Mouse (Mus musculus): ENCODE measurements at regions not wholly inside any gene's neighbourhood (a gene's known extent, or its start where the extent isn't known, plus 50 kb on each side); places are given as distances from the start of the nearest gene placed in this dataset.

DNA sequence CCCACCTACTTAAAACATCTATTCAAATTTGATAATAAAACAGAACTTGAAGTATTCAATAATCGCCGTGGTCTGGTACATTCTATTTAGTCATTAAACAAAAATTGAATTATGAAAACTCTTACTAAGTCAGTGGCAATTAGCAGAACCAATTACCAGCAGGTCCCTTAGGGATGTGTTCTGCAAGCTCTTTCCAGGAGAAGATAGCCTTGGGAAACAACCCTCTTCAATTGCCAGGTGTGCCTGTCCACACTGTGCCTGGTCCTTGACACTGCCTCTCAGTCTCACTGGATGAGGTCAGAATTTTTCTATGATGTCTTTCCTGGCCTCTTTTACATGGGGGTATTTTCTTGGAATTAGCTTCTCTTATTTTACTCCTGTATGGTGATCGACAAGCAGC is 195.1 kb upstream of the Sox11 start:
- no peak for ATAC-seq (replicated peaks; ENCODE audit: low FRiP score, low TSS enrichment, poor library complexity, severe bottlenecking)

DNA sequence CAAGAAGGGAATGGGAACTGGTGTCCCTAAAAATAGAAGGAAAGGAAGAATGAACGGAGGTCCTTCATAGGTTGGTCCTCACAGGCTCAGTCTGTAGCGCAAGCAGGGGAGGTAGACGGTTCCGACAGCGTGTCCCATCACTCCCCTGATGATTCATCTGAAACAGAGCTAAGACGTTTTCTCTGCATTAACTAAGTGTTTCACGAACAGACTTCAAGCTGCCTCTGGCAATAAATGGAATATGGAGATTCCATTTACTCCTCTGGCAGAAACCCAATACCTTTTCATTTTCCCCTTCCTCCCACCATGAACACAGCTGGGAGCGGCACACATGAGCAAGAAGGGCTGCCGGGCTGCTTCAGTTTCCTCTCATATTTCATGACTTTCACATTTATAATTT is 194.6 kb upstream of the Sox11 start:
- ATAC-seq (replicated peaks; ENCODE audit: low FRiP score, low TSS enrichment, poor library complexity, severe bottlenecking), result no peak

DNA sequence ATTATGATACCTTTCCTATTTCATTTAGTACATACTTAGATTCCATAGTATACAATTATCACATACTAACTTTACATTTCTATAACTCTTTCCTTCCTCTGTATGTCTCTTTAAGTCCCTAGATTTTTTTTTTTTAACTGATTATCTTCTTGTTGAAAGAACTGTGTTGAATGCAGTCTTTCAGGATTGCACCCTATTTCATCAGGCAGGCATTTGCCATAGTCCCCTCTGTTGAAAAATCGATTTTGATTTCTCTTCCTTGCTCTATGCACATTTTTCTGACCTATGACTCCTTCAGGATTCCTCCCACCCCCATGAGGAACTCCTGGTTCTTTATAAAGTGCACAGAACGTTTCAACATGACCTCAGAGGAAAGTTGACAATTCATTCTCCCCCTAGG is 183.2 kb upstream of the Sox11 start:
- ATAC-seq (replicated peaks; ENCODE audit: low FRiP score, low TSS enrichment, poor library complexity, severe bottlenecking), result no peak

DNA sequence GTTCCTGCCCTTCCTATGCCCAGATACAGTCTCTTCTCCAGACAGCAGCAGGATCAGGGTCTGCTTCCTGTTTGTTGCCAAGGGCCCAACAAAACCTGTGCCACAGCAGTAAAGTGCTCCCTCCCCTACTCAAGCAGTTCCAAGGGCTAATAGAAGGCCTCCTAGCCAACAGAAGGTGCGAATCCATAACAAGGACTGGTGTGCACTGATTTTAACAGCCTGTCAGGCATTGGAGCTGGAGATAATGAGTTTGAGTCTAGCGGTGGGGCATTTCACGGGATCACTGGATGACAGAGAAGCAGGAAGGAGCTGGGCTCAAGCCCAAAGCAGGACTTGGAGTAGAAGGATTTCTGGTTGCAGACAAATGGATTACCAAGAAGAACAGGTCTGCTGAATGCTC is 170.9 kb upstream of the Sox11 start:
- no peak for ATAC-seq (replicated peaks; ENCODE audit: low FRiP score, low TSS enrichment, poor library complexity, severe bottlenecking)

DNA sequence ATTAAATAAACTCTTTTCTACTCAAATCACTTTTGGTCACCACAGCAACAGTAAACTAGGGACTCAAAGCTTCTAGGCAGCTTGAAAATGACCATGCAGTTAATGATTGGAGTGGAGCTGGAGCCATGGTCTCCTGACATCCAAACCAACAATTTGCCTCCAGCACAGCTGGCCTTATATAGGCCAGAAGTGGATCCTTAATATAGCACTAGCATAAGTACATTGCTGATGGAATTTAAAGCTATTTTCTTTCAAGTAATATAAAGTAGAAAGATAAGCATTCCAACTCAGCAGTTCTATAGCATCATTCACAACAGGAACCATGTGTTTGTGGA is 165.8 kb upstream of the Sox11 start:
- ATAC-seq (replicated peaks; ENCODE audit: low FRiP score, low TSS enrichment, poor library complexity, severe bottlenecking), result no peak

DNA sequence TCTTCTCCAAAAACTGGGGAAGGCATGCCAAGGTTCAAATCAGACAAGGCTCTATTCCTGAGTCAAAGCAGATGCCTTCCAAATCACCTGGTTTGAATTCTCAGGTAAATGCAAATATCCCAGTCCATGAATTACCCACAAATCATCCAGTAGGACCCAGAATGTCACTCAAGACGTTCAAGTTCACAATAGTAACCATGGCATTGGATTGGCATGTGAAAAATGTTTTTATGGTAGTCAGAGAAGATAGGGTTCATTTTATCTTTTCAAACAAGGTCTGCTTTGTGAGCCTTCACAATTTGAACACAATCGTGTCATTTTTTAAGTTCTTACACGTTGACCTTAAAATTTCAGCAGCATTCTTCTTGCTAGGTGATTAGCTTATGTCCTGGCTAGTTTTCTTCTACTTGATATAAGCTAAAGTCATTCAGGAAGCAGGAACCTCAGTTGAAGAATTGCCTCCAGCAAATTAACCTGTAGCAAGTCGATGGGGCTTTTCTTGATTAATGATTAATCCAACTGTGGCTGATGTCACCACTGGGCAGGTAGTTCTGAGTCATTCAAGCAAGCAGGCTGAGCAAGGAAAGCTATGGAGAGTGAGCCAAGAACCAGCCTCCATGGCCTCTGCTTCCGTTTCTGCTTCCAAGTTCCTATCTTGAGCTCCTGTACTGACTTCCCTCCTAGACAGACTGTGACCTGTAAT is 165.3 kb upstream of the Sox11 start:
- no peak for ATAC-seq (replicated peaks; ENCODE audit: low FRiP score, low TSS enrichment, poor library complexity, severe bottlenecking)

DNA sequence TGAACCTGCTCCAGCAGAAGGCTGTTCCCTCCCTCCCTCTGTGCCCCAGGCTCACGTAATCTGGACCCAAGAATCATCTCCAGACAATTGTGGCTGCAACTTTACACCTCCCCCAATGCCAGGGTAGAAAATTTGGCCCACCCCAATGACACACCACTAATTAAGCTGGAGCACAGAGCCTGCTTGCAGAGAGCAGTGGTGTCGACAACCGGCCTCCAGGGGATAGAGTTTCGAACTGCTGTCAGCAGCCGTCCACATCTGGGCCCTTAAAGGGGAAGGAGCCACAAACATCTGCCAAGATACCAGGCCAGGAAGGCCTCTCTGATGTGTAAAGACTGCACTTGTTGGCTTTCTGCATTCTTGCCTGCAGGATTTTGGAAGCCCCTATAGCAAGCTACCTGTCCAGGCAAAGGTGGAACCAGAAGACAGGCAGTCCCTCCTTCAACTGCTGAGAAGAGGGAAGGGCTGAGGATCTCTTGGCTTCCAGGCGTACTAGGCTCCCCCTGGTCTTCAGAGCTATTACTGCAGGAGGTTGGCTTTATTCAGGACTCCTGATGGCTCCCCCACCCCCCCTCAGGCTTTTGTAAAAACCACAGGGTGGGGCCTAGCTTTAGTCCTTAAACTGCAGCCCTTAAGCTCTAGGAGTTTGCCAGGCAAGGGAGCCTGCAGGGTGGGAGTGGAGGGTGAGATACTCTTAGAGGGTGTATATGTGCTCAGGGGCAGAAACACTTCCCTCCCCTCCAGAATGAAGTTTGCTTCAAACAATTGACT is 160.5 kb upstream of the Sox11 start:
- no peak for ATAC-seq (replicated peaks; ENCODE audit: low FRiP score, low TSS enrichment, poor library complexity, severe bottlenecking)

DNA sequence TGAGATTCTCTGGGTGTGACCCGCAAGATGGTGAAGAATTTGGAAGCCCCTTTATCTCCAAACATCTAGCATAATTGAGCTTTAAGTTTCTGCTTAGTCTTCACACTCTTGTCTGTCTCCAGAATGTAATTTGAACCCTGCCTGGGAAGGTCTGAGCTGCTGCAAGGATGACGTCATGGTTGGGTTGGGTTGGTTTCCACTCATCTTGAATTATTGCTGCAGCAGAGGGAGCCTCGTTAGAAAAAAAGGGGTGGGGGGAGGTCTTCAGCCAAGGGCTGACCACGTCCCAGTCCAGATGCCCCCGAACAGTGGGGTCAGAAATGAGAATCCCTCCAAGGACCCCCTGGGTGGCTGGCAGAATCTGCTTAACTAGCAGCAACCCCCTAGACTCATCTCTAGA is 158.1 kb upstream of the Sox11 start:
- no peak for ATAC-seq (replicated peaks; ENCODE audit: low FRiP score, low TSS enrichment, poor library complexity, severe bottlenecking)

DNA sequence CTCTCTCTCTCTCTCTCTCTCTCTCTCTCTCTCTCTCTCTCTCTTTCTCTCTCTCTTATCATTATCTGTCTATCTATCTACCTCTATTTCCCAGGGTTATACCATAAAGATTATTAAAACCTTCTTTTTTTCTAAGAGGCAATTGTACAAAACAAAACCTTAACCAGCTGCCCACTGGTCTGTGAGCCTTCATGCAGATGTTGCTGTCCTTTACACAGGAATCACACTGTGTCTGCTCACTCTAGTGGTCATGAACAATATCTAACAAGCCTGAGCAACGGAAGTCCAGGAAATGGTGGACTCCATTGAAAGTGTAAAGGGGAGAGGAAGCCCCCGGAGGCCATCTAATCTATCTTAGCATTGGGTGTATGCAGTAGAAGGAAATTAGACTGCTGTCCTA is 156.9 kb upstream of the Sox11 start:
- no peak for ATAC-seq (replicated peaks; ENCODE audit: low FRiP score, low TSS enrichment, poor library complexity, severe bottlenecking)

DNA sequence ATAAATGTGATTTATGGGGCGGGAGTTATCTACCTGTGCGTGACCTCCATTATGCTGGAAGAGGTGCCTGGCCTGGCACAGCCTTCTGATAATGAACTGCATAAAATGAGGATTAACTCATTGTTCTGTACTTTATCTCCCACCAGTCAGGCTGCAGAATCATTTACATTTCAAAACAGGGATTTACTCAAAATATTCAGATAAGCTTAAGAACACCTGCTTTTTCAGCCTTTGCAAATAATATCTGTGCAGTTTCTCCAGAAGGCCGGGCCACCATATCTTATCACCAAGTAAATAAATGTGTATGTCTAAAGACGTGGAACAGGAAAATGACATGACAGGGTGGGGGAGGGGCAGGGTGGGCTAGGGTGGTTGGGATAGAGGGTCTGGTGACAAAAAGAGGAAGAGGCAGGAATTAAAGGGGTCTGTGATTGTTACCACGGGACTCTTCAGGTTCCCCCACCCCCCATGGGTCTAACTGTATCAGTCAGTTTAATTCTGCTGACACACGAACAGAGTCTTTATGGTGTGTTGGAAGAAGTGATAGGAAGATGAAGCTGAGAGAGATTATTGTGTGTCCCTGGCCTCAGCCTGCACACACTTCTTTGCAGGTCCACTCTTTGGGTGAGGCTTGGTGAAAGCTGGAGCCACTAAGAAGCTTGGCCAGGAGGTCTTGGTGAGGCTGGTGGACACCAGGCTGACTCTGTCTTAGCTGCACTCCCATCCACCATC is 154.6 kb upstream of the Sox11 start:
- ATAC-seq (replicated peaks; ENCODE audit: low FRiP score, low TSS enrichment, poor library complexity, severe bottlenecking), result no peak

DNA sequence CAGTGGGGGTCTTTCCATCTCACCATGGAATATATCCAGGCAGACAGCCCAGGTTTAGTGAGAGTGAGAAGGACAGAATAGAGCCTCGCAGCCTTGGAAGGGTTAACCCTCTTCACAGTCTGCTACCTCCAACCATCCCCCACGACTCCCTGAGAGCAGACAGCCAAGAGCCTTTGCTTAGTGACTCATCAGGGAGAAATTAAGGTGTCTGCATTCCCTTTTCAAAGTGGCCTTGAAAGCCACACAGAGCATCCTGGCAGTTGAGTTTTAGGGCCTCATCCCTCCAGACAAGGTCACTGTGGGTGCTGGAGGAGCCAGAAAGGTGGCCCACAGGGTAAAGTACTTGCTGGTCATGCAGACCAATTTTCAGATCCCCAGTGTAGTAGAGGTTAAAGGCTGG is 149.9 kb upstream of the Sox11 start:
- ATAC-seq (replicated peaks; ENCODE audit: low FRiP score, low TSS enrichment, poor library complexity, severe bottlenecking), result no peak

DNA sequence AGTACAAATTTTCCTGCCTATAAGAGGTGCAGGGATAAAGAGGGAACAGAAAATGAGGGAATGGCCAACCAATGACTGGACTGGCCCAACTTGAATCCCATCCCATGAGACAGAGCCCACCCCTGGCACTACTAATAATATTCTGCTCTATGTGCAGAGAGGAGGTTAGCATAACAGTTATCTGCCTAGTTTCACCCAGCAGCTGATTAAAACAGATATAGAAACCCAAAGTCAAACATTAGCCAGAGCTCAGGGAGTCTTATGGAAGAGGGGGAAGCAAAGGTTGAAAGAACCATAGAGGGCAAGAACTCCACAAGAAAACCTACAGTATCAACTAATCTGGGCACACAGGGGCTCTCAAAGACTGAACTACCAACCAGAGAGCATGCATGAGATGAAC is 138.9 kb upstream of the Sox11 start:
- no peak for ATAC-seq (replicated peaks; ENCODE audit: low FRiP score, low TSS enrichment, poor library complexity, severe bottlenecking)

DNA sequence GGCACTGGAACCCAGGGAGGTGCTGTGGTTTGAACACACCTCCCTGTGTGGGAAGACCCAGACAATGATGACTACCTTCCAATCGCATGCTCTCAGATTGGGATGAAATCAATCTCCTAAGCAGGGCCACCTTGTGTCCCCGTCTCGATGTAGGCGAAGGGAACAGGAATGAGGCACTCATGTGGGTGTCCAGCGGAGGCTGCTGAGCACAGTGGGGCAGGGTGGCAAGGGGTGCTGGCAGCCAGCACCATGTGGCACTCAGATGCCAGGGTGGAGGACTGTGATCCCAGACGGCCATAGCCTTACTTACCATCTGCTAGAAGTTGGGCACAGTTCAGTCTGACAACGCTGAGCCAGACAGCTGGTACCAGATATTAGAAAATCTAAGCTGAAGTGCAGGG is 137.2 kb upstream of the Sox11 start:
- ATAC-seq (replicated peaks; ENCODE audit: low FRiP score, low TSS enrichment, poor library complexity, severe bottlenecking), result no peak

DNA sequence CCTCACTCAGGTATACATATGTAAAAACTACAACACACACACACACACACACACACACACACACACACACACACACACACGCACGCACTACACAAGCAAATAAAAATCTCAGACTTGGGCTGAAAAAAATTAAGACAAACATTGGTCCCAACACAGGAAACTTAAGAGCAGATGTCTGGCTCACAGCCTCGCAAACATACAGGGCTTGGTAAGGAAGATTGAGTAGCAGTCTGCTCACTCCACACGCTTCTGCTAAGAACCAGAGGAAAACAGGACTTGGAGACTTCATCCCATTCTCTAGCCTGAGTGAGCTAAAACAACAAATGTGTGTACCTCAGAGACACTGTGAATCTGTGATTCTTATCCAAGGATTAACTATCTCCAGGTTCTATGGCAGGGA is 132.3 kb upstream of the Sox11 start:
- ATAC-seq (replicated peaks; ENCODE audit: low FRiP score, low TSS enrichment, poor library complexity, severe bottlenecking), result no peak

DNA sequence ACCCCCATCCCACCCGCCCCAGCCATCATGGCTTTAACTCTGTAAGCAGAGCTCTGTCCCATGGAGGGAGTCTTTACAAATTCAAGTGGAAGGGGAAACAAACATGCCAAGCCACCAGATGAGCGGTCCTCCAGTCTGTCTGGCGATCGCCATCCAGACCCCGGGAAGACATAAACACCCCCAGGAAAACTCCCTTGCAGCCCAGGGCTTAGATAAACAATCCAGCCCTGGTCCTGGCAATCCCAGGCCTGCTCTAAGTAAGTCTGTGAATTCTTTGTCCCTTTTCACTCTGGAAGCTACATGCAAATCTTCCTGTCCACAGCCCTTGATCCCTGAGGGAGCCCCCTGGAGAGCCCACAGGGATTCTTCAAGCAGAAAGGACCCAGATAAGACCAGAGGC is 129.2 kb upstream of the Sox11 start:
- ATAC-seq (replicated peaks; ENCODE audit: low FRiP score, low TSS enrichment, poor library complexity, severe bottlenecking), result no peak

DNA sequence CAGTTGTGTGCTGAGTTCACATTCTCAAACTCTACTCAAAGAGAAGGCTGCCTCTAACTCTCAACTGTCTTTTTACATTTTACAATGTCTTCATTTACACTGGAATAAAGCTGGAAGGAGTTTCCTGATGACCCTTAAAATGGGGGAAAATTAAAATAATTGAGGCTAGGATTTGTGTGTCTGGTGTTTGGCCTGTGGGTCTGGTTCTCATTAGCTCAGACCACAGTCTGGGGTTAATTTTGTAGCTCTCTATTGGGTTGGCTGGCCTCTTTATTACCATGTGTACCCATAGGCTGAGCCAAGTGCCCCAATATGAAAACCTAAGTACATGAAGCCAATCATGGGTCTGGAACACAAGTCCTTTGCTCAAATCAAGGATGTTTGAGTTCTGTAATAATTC is 128.0 kb upstream of the Sox11 start:
- no peak for ATAC-seq (replicated peaks; ENCODE audit: low FRiP score, low TSS enrichment, poor library complexity, severe bottlenecking)

DNA sequence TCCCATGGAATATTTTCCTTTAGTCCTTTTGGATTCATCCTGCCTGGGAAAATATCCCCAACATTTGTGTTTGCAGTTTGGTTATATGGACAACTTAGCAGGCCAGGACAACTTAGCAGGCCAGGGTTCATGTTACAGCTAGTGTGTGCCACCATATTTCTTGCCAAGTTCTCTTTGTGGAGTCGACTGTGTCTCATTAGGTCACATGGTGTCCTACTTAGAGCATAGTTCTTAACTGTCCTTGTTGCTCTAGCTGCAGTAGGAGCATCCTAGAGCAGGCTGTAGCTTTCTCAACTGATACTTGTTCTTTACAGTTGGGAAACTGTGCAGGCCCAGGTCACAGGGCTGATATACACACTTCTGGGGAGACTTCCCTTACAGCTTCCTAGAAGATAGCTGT is 126.4 kb upstream of the Sox11 start:
- no peak for ATAC-seq (replicated peaks; ENCODE audit: low FRiP score, low TSS enrichment, poor library complexity, severe bottlenecking)

DNA sequence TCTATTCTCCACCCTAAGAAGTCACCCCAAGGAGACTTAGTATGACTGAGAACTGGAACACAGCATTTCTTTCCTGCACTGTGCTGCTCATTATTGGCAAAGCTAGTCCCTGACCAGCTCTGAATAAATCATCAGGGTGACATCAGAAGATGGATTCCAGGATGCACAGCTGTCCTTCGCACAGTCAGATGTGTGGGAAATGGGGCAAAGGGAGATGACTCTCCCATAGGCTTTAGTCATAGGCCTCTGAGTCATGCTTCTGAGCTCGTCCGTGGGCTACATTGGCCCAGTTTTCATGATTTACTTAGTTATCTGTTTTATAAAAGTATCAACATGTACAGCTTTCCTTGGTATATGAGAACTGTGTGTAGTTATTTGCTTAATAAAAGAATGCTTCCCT is 125.8 kb upstream of the Sox11 start:
- no peak for ATAC-seq (replicated peaks; ENCODE audit: low FRiP score, low TSS enrichment, poor library complexity, severe bottlenecking)

DNA sequence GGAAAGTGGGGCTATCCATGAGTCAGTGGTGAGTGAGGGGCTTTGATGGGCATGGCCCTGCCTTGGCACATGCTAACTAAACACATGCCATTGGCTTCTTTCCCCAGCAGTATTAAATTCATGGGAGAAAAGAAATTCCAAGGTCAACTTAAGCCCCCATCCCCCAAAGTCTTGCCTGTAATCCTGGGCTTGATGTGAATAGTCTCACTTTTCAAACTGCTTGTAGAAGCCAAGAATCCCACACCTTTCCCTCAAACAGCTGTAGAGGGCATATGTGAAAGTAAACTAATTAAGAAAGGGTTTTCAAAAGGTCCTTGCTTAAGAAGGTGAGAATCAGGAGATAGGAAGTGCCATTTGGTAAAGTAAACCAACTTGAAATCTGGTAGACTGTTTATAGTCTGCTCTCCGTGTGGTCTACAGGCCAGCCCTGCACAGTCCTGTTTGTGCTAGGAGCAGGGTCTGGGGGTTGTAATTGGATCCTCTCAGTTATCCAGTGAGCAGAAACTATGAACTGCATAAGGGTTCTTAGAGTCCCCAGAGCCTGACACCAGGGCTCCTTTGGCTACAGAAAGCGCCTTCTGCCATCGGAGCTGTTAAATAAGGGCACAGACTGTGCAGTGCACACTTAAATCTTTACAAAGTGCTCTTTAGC is 123.3 kb upstream of the Sox11 start:
- no peak for ATAC-seq (replicated peaks; ENCODE audit: low FRiP score, low TSS enrichment, poor library complexity, severe bottlenecking)

DNA sequence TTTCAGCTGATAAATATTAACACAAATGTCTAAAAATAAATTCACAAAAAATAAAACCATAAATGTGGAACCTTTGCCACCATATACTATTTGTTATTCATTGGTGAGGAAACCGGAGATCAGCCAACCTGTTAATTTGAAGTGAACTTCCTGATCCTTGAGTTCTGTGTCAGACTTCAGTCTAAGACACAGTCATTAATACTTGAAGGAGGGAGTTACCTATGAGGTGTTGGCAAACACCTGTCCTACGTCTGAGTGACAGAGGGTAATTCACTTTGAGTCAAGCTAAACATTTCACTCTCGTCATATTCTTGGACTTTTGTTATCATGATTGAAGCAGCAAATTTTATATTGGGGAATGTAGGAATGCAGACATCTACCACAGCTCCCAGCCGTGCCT is 116.3 kb upstream of the Sox11 start:
- no peak for ATAC-seq (replicated peaks; ENCODE audit: low FRiP score, low TSS enrichment, poor library complexity, severe bottlenecking)
